Mouse (Mus musculus): Measurements from ENCODE around the gene Mab21l2. TPM values are rescaled to one million over a fixed set of nuclear protein-coding genes. Genes with fewer than 3 reads are reported as not detected.
A peak's percentile ranks its signal among the peaks of the same experiment; 100 is the strongest.

The Mab21l2 gene
- polyA plus RNA-seq (2014; fragmentation: Nextera tagmentation; extraction: Ambion mirVana) = 246 and 271 TPM in 2 replicates

DNA sequence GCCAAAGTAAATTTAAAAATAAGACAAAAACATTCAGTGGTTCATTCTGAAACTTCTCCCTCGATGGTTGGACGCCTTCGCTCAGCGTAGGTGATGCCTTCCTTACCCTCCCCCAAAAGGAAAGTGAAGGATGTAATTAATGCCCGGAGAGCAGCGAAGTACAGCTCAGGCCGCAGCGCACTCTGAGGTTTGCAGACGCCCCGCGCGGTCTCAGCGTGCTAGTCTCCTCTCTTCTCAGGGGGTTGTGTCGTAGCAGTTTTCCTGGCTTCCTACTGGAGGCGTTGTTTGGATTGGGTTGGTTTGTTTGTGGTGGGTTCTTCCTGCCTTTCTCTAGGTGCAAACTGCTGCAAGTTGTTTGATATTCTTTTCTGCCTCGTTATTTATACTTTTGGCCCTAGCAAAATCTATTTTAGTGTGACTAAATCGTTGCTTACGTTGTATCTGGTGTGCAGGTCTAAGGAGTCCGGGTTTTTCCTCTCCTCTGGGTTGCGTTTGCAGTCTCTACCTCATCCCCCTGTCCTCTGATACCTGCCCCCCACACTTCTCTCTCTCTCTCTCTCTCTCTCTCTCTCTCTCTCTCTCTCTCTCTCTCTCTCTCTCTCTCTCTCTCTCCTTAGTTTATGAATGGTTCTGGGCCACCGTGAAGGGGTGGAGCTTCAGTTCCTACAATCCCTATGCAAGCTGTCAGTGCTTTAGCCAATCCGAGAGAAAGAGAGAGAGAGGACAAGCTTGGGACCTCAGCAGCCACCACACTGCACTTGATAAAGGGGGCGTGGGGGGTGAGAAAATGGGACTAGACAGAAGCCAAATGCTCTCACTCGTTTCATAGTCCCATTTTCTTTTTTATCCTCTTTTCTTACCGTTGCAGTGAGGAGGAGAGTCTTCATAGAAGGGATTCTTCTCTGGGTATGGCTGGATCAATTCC is at the start of gene Mab21l2:
Gene Mab21l2, minus strand, starts transcription at position 539 of the 925 bp plus-strand sequence.
- WGBS = under 1% methylated on average over 25 of the region's 25 CpGs
- Histone ChIP-seq H3K4me3 (ENCODE audit: low read depth, low read length) (peak within 1 kb of the TSS; percentile 65), H3K27me3 (ENCODE audit: control insufficient read depth, insufficient read depth, low read length) (no peaks in the 10 kb centered on the region), H3K4me2 (ENCODE audit: low read depth, low read length) (peak within 1 kb of the TSS; percentile 61), H3K27ac (ENCODE audit: low read depth, low read length) (peak within 1 kb of the TSS; percentile 99), H3K9me3 (ENCODE audit: control insufficient read depth, low read length) (no peaks in the 10 kb centered on the region), H3K4me1 (ENCODE audit: control insufficient read depth, insufficient read depth, low read length) (peaks cover 15% of the 10 kb centered on the region), H3K9ac (replicated peaks; ENCODE audit: low read depth, low read length) (peak within 1 kb of the TSS; percentile 78), H3K36me3 (ENCODE audit: control insufficient read depth, insufficient read depth, low read length) (no peaks in the 10 kb centered on the region)
- ATAC-seq (ENCODE audit: low read depth) = peak; percentile 91

DNA sequence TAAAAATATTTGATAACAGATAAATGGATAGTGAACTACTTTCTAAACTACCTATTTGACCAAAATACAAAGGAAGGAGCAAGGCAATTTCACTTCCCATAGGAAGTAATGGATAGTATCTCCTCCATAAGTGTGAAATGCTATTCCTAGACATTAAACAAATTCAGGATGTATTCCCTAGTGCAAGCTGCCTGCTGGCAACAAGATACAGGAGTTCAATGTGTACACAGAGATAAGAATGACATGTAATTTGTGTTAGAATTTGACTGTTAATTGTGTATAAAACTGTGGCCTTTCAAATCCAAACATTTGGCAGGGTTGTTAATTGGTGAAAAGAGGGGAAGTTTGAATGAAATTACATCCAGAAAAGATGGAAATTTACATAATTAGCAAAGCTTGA is 26.9 kb upstream of the Mab21l2 start:
- no peaks in the 10 kb centered on the region for H3K27me3 ChIP-seq (ENCODE audit: control insufficient read depth, insufficient read depth, low read length)
- H3K9me3 ChIP-seq (ENCODE audit: control insufficient read depth, low read length) = no peaks in the 10 kb centered on the region
- no peak overlapping the region for H3K4me2 ChIP-seq (ENCODE audit: low read depth, low read length)
- no peaks in the 10 kb centered on the region for H3K4me1 ChIP-seq (ENCODE audit: control insufficient read depth, insufficient read depth, low read length)
- no peak overlapping the region for H3K4me3 ChIP-seq (ENCODE audit: low read depth, low read length)
- no peak overlapping the region for H3K9ac ChIP-seq (replicated peaks; ENCODE audit: low read depth, low read length)
- H3K36me3 ChIP-seq (ENCODE audit: control insufficient read depth, insufficient read depth, low read length) = no peaks in the 10 kb centered on the region
- no peak overlapping the region for H3K27ac ChIP-seq (ENCODE audit: low read depth, low read length)
- ATAC-seq (ENCODE audit: low read depth) = no peak

DNA sequence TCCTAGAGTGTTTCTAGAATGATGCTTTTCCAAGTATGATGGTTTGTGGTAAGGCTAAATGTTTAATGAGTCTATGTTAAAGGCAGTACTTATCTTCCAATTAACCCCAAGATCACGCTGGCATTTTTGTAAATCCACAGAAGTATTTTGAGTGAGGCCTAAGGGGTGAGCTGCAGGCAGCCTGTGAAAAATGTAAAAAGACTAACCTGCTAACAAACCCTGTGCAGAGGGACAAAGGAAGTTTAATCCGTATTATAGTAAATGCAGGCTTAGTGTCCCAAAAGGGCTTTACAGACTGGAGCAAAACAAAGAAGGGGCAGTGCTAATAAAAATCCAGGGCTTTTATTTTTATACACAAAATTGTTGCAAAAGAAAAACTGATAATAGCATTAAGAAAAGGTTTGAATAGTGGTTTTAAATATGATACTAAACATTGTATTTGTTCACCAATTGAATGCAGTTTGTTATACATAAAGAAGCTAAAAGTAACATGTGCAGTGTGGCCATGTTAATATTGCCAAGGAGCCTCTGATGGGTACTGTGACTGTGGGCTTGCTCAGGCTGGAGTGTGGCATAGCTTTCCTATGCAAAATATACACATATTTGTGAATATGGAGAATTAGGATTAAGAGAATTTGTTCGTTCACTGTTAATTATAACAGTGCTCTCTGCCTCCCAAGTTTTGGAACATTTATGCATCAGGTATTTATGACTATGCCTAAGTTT is 24.3 kb upstream of the Mab21l2 start:
- Histone ChIP-seq H3K4me2 (ENCODE audit: low read depth, low read length) (no peak overlapping the region), H3K27ac (ENCODE audit: low read depth, low read length) (no peak overlapping the region), H3K4me1 (ENCODE audit: control insufficient read depth, insufficient read depth, low read length) (no peaks in the 10 kb centered on the region), H3K9me3 (ENCODE audit: control insufficient read depth, low read length) (no peaks in the 10 kb centered on the region), H3K27me3 (ENCODE audit: control insufficient read depth, insufficient read depth, low read length) (no peaks in the 10 kb centered on the region), H3K9ac (replicated peaks; ENCODE audit: low read depth, low read length) (no peak overlapping the region), H3K36me3 (ENCODE audit: control insufficient read depth, insufficient read depth, low read length) (no peaks in the 10 kb centered on the region), H3K4me3 (ENCODE audit: low read depth, low read length) (no peak overlapping the region)
- no peak for ATAC-seq (ENCODE audit: low read depth)
- WGBS = 47% methylated on average over 3 of the region's 3 CpGs

DNA sequence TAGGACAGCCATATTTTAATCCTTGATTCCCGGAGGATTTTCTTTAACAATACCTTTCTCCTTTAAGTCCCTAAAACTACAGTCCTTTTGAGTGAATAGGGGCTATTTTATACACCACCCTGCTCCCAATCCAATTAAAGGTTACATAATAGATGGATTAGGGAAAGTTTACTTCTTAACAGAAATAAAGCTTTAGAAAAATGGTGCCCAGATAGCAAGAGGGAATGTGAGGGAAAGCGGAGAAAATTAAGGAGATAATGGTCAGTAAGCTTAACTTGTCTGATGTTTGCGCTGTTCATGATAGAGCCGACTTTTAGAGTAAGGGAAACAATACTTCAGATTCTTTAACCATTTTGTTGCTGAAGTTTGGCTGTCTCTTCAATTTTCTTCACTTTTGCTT is 23.1 kb upstream of the Mab21l2 start:
- H3K4me3 ChIP-seq (ENCODE audit: low read depth, low read length) = no peak overlapping the region
- 49% methylated on average over 4 of the region's 4 CpGs for WGBS
- H3K4me1 ChIP-seq (ENCODE audit: control insufficient read depth, insufficient read depth, low read length) = no peaks in the 10 kb centered on the region
- H3K9ac ChIP-seq (replicated peaks; ENCODE audit: low read depth, low read length) = no peak overlapping the region
- ATAC-seq (ENCODE audit: low read depth) = no peak
- no peak overlapping the region for H3K4me2 ChIP-seq (ENCODE audit: low read depth, low read length)
- H3K27ac ChIP-seq (ENCODE audit: low read depth, low read length) = no peak overlapping the region
- no peaks in the 10 kb centered on the region for H3K36me3 ChIP-seq (ENCODE audit: control insufficient read depth, insufficient read depth, low read length)
- no peaks in the 10 kb centered on the region for H3K9me3 ChIP-seq (ENCODE audit: control insufficient read depth, low read length)
- H3K27me3 ChIP-seq (ENCODE audit: control insufficient read depth, insufficient read depth, low read length) = no peaks in the 10 kb centered on the region

DNA sequence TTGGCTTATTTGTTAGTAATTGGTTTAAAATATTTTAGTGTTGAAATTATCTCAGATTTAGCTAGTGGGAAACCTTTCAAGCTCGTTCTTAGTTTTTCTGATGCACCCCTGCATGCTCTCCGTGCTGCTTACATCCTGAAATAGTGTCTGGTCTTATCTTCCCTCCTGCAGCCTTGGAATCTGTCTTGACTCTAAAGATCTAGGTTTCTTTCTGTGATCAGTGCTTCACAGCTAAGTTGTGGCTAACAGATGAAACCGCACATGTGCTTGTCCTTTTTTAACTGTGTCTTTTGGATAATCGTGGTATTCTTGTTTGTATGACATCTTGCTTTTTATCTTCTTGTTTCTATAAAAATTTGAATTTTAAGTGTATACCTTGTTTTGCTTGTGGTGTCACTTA is 18.9 kb upstream of the Mab21l2 start:
- Histone ChIP-seq H3K27ac (ENCODE audit: low read depth, low read length) (no peak overlapping the region), H3K36me3 (ENCODE audit: control insufficient read depth, insufficient read depth, low read length) (no peaks in the 10 kb centered on the region), H3K27me3 (ENCODE audit: control insufficient read depth, insufficient read depth, low read length) (no peaks in the 10 kb centered on the region), H3K9ac (replicated peaks; ENCODE audit: low read depth, low read length) (no peak overlapping the region), H3K4me1 (ENCODE audit: control insufficient read depth, insufficient read depth, low read length) (no peaks in the 10 kb centered on the region), H3K4me3 (ENCODE audit: low read depth, low read length) (no peak overlapping the region), H3K4me2 (ENCODE audit: low read depth, low read length) (no peak overlapping the region), H3K9me3 (ENCODE audit: control insufficient read depth, low read length) (no peaks in the 10 kb centered on the region)
- ATAC-seq (ENCODE audit: low read depth) = no peak
- 79% methylated on average over 4 of the region's 4 CpGs for WGBS

DNA sequence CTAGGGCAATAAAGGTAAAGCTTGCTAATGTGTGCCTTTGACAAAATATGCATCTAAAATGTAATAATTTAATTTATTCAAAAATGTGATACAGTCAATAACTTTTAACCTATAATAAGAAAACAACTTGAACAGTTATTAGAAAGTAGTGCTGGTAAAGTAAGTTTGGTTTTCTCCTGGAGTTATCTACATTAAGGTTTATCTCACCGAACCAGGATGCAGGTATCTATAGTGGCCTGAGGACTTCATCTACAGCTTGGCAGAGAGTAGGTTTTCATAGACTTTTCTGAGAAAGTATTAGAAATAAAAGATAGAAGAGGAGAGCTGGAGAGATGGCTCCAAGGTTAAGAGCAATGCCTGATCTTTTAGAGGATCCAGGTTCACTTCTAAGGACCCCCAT is 13.0 kb upstream of the Mab21l2 start:
- WGBS = 100% methylated on average over 1 of the region's 1 CpGs
- Histone ChIP-seq H3K36me3 (ENCODE audit: control insufficient read depth, insufficient read depth, low read length) (no peaks in the 10 kb centered on the region), H3K9me3 (ENCODE audit: control insufficient read depth, low read length) (no peaks in the 10 kb centered on the region), H3K9ac (replicated peaks; ENCODE audit: low read depth, low read length) (no peak overlapping the region), H3K4me3 (ENCODE audit: low read depth, low read length) (no peak overlapping the region), H3K27ac (ENCODE audit: low read depth, low read length) (no peak overlapping the region), H3K27me3 (ENCODE audit: control insufficient read depth, insufficient read depth, low read length) (no peaks in the 10 kb centered on the region), H3K4me2 (ENCODE audit: low read depth, low read length) (no peak overlapping the region), H3K4me1 (ENCODE audit: control insufficient read depth, insufficient read depth, low read length) (peaks cover 7% of the 10 kb centered on the region)
- ATAC-seq (ENCODE audit: low read depth) = no peak

DNA sequence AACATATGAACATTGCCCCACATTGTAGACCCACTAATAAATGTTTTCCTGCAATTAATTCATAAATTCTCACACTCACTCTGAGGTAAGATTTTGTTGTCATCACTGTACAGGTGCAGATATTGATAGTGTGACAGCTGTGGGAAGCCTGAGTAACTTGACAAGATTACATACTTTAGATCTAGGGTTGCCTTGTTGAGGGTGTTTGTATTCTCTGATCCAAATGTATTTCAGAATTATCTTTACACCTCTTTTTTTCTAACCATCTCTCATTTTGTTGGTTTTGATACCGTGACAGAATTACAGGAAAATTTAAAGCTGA is 12.6 kb upstream of the Mab21l2 start:
- Histone ChIP-seq H3K4me3 (ENCODE audit: low read depth, low read length) (no peak overlapping the region), H3K4me1 (ENCODE audit: control insufficient read depth, insufficient read depth, low read length) (peaks cover 7% of the 10 kb centered on the region), H3K27me3 (ENCODE audit: control insufficient read depth, insufficient read depth, low read length) (no peaks in the 10 kb centered on the region), H3K9ac (replicated peaks; ENCODE audit: low read depth, low read length) (no peak overlapping the region), H3K4me2 (ENCODE audit: low read depth, low read length) (no peak overlapping the region), H3K36me3 (ENCODE audit: control insufficient read depth, insufficient read depth, low read length) (no peaks in the 10 kb centered on the region), H3K9me3 (ENCODE audit: control insufficient read depth, low read length) (no peaks in the 10 kb centered on the region), H3K27ac (ENCODE audit: low read depth, low read length) (no peak overlapping the region)
- WGBS = 90% methylated on average over 1 of the region's 1 CpGs
- no peak for ATAC-seq (ENCODE audit: low read depth)

DNA sequence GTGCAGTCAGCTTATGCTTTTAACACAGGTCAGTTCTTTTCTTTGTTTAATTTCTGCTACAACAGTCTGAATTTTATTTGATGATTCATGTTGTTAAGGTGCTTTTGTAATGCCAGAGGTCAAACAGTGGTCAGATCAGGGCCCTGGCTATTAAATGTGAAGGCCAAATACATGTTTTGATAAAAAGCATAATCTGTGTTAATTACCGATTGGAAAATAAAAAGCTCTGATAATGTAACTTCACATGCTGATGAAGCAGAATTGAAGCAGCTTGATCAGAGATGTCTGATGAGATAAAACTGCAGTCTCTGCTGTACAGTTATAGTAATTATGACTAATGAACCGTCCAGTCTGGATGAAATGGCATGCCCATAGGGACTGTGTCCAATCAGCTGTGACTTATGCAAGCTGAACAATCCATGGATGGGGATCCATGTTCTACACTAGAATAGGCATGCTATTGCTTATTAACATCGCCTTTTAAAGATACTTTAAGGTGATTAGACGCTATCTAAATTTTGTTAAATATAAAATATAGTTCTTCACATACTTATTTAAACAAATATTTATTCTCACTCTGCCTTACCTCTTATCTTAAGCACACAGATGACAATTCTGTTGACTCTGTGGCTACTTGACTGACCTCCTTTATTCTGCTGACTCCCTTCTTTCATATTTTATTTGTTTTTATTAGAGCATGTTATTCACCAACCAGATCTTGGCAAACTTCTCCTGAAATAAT is 12.0 kb upstream of the Mab21l2 start:
- Histone ChIP-seq H3K27ac (ENCODE audit: low read depth, low read length) (peak overlapping the region; percentile 28; the same call in 1 of the 2 replicates), H3K9ac (replicated peaks; ENCODE audit: low read depth, low read length) (no peak overlapping the region), H3K4me1 (ENCODE audit: control insufficient read depth, insufficient read depth, low read length) (peaks cover 7% of the 10 kb centered on the region), H3K36me3 (ENCODE audit: control insufficient read depth, insufficient read depth, low read length) (no peaks in the 10 kb centered on the region), H3K4me2 (ENCODE audit: low read depth, low read length) (no peak overlapping the region), H3K9me3 (ENCODE audit: control insufficient read depth, low read length) (no peaks in the 10 kb centered on the region), H3K27me3 (ENCODE audit: control insufficient read depth, insufficient read depth, low read length) (no peaks in the 10 kb centered on the region), H3K4me3 (ENCODE audit: low read depth, low read length) (no peak overlapping the region)
- WGBS = 53% methylated on average over 4 of the region's 4 CpGs
- peak; percentile 84; the same call in 1 of the 2 replicates for ATAC-seq (ENCODE audit: low read depth)

Data from neural tube, embryonic 14.5 days (tissue).